Mouse (Mus musculus) CH12.LX (cell line): Measurements from ENCODE around the gene Pcbp2.

ENCODE experiments used
- CTCF ChIP-seq, 2 experiments: IDR thresholded peaks in 1 of 2; conservative IDR thresholded peaks in 1 of 2; 2 replicates each; pipeline ENCODE4 v1.5.1; 2011 to 2012; ENCODE audit warnings: low read depth in 2 of 2, low read length in 2 of 2, improper control_type of control experiment in 1 of 2, inconsistent platforms in 1 of 2, mild to moderate bottlenecking in 1 of 2, moderate library complexity in 1 of 2
- JUND ChIP-seq: conservative IDR thresholded peaks from 2 replicates; pipeline ENCODE4 v1.6.1; 2011; ENCODE audit warnings: low read depth, low read length, improper control_type of control experiment
- MAFK ChIP-seq: IDR thresholded peaks from 2 replicates; pipeline ENCODE4 v1.6.1; 2011; ENCODE audit warnings: low read length, improper control_type of control experiment; ENCODE audit not compliant: insufficient replicate concordance
- MYC ChIP-seq: IDR thresholded peaks from 2 replicates; pipeline ENCODE4 v1.6.1; 2011; ENCODE audit warnings: low read depth, mild to moderate bottlenecking, improper control_type of control experiment, low read length
- POLR2A ChIP-seq: IDR thresholded peaks from 2 replicates; pipeline ENCODE4 v1.6.1; 2011; ENCODE audit warnings: low read depth, mild to moderate bottlenecking, improper control_type of control experiment, low read length
- TBP ChIP-seq: conservative IDR thresholded peaks from 2 replicates; pipeline ENCODE4 v1.6.1; 2011; ENCODE audit warnings: low read depth, low read length, improper control_type of control experiment
- TCF12 ChIP-seq: IDR thresholded peaks from 2 replicates; pipeline ENCODE4 v1.6.1; 2014; ENCODE audit warnings: low read depth, mild to moderate bottlenecking, inconsistent platforms, low read length, improper control_type of control experiment

DNA sequence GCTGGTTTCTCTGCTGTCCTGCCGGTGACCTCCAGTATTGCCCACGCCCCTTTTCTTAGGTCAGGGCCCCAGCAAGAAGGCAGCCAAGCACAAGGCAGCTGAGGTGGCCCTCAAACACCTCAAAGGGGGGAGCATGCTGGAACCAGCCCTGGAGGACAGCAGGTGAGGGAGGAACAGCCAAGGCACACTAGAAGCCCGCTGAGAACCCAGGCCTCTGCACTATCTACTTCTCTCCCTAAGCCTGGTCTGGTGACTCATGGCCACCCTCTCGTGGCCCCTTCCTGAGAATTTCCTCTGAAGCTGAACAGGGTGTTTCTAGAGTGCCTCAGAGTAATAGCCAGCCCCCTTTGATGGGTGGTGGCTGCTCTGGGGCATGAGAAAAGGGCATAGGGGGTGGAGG is 50.1 kb downstream of the Pcbp2 start:
- TF ChIP-seq POLR2A = no peak
- TF ChIP-seq TBP = no peak
- no peak for TF ChIP-seq MYC
- TF ChIP-seq JUND = no peak
- no peak for TF ChIP-seq MAFK
- TF ChIP-seq CTCF (conservative IDR thresholded peaks at IDR 0.05 in 1 of 2, IDR thresholded peaks at IDR 0.05 in 1 of 2; ENCODE audit: low read depth in 2 of 2, low read length in 2 of 2) = 0 out of 4 replicates have a peak, but pooled peaks of 1 of the 2 experiments have one; percentile 3
- no peak for TF ChIP-seq TCF12
